Mouse (Mus musculus) embryonic facial prominence, embryonic 15.5 days (tissue): ENCODE results near the gene Mrpl12. TPM values are rescaled to one million over a fixed set of nuclear protein-coding genes. Genes with fewer than 3 reads are reported as not detected.

Source experiments
- ATAC-seq: fragments of 200-750 bp; cut with Nextera tagmentation; 2 replicates; pipeline ENCODE4 v1.8.0; 2017; ENCODE audit warnings: low read depth, moderate TSS enrichment; ENCODE audit not compliant: insufficient number of reproducible peaks, low FRiP score, low TSS enrichment
- H3K27ac ChIP-seq: fragments of 300-500 bp; sonication (generic); replicated peaks from 2 replicates; pipeline ENCODE4 v1.5.1; 2015; ENCODE audit warnings: mild to moderate bottlenecking, inconsistent platforms
- H3K27me3 ChIP-seq: fragments of 300-500 bp; sonication (generic); 2 replicates; pipeline ENCODE4 v1.6.1; 2015; ENCODE audit warnings: inconsistent platforms
- H3K36me3 ChIP-seq: fragments of 300-500 bp; sonication (generic); 2 replicates; pipeline ENCODE4 v1.6.1; 2015; ENCODE audit warnings: mild to moderate bottlenecking, inconsistent platforms
- H3K4me1 ChIP-seq: fragments of 300-500 bp; sonication (generic); 2 replicates; pipeline ENCODE4 v1.6.1; 2015; ENCODE audit warnings: inconsistent platforms
- H3K4me2 ChIP-seq: fragments of 300-500 bp; sonication (generic); replicated peaks from 2 replicates; pipeline ENCODE4 v1.6.1; 2015; ENCODE audit warnings: mild to moderate bottlenecking, inconsistent platforms
- H3K4me3 ChIP-seq: fragments of 300-500 bp; sonication (generic); replicated peaks from 2 replicates; pipeline ENCODE4 v1.5.1; 2015; ENCODE audit warnings: mild to moderate bottlenecking, inconsistent platforms
- H3K9ac ChIP-seq: fragments of 300-500 bp; sonication (generic); 2 replicates; pipeline ENCODE4 v1.6.1; 2015; ENCODE audit warnings: inconsistent platforms
- H3K9me3 ChIP-seq: fragments of 300-500 bp; sonication (generic); replicated peaks from 2 replicates; pipeline ENCODE4 v1.6.1; 2016; ENCODE audit warnings: inconsistent platforms
- WGBS: fragments of 180-500 bp; shearing (Covaris S2); methylation state at CpG from one replicate; pipeline ENCODE4 v1.1.7; 2015; 5-methylcytosine and 5-hydroxymethylcytosine counted together
- polyA plus RNA-seq: library from polyadenylated mRNA; unstranded; fragments of >200 nt; fragmentation: Nextera tagmentation; extraction: Ambion mirVana; gene quantifications from 2 replicates; pipeline ENCODE4 v1.2.1, GENCODE M21; 2015

Mrpl12 gene
- polyA plus RNA-seq, 1 experiment from 2014 or later, result 118 TPM

- H3K9ac ChIP-seq, result 0 out of 2 replicates have a peak overlapping the region, but pooled peaks have one; percentile 69
- H3K27ac ChIP-seq, result peak overlapping the region; percentile 88; the same call in 1 of the 2 replicates
- H3K36me3 ChIP-seq, result peaks cover 70% of the 10 kb centered on the region
- ATAC-seq, result no peak
- peak overlapping the region; percentile 83 for H3K4me2 ChIP-seq
- H3K4me3 ChIP-seq, result peak overlapping the region; percentile 99
- no peaks in the 10 kb centered on the region for H3K27me3 ChIP-seq
- WGBS, result 85% methylated on average over 7 of the region's 7 CpGs
- H3K4me1 ChIP-seq, result peaks cover 22% of the 10 kb centered on the region
- H3K9me3 ChIP-seq, result no peaks in the 10 kb centered on the region
Observed at GRCm38 (mm10) chr11:120483448-120483934, 922 bp upstream of the Mrpl12 start.

- Histone ChIP-seq H3K4me1 (peaks cover 28% of the 10 kb centered on the region), H3K27me3 (no peaks in the 10 kb centered on the region), H3K9ac (peak overlapping the region; percentile 91), H3K9me3 (no peaks in the 10 kb centered on the region), H3K36me3 (peaks cover 60% of the 10 kb centered on the region), H3K4me2 (peak overlapping the region; percentile 83), H3K4me3 (peak overlapping the region; percentile 99), H3K27ac (peak overlapping the region; percentile 88)
- no peak for ATAC-seq
- 5% methylated on average over 10 of the region's 10 CpGs for WGBS
Observed at GRCm38 (mm10) chr11:120485251-120485650, 838 bp downstream of the Mrpl12 start.

GRCm38 (mm10) chr11:120488516-120488915, 4.1 kb downstream of the Mrpl12 start:
- peaks cover 50% of the 10 kb centered on the region for H3K4me1 ChIP-seq
- WGBS, result 72% methylated on average over 4 of the region's 4 CpGs
- H3K4me3 ChIP-seq, result no peak overlapping the region
- no peak overlapping the region for H3K4me2 ChIP-seq
- no peak overlapping the region for H3K27ac ChIP-seq
- no peaks in the 10 kb centered on the region for H3K9me3 ChIP-seq
- H3K36me3 ChIP-seq, result peaks cover 29% of the 10 kb centered on the region
- H3K9ac ChIP-seq, result no peak overlapping the region
- ATAC-seq, result no peak
- no peaks in the 10 kb centered on the region for H3K27me3 ChIP-seq

- Histone ChIP-seq H3K9ac (no peak overlapping the region), H3K36me3 (peaks cover 26% of the 10 kb centered on the region), H3K4me1 (peaks cover 48% of the 10 kb centered on the region), H3K27me3 (no peaks in the 10 kb centered on the region), H3K4me2 (no peak overlapping the region), H3K4me3 (no peak overlapping the region), H3K27ac (peak overlapping the region; percentile 8; the same call in 1 of the 2 replicates), H3K9me3 (no peaks in the 10 kb centered on the region)
- 0 out of 2 replicates have a peak, but pooled peaks have one; percentile 4 for ATAC-seq
- WGBS, result 59% methylated on average over 4 of the region's 4 CpGs
Observed at GRCm38 (mm10) chr11:120489054-120489761, 4.8 kb downstream of the Mrpl12 start.

- no peak for ATAC-seq
- H3K27ac ChIP-seq, result peak overlapping the region; percentile 85
- H3K9ac ChIP-seq, result no peak overlapping the region
- peak overlapping the region; percentile 96 for H3K4me2 ChIP-seq
- no peaks in the 10 kb centered on the region for H3K9me3 ChIP-seq
- H3K27me3 ChIP-seq, result no peaks in the 10 kb centered on the region
- no peak overlapping the region; the same call in 1 of the 2 replicates for H3K4me3 ChIP-seq
- H3K4me1 ChIP-seq, result peaks cover 44% of the 10 kb centered on the region
- H3K36me3 ChIP-seq, result peaks cover 34% of the 10 kb centered on the region
- 36% methylated on average over 4 of the region's 4 CpGs for WGBS
Observed at GRCm38 (mm10) chr11:120490291-120491046, 6.1 kb downstream of the Mrpl12 start.

- Histone ChIP-seq H3K4me2 (peak within 1 kb of the TSS; percentile 96), H3K36me3 (peaks cover 44% of the 10 kb centered on the region), H3K4me3 (peak within 1 kb of the TSS; percentile 95), H3K27ac (peak within 1 kb of the TSS; percentile 85), H3K27me3 (no peaks in the 10 kb centered on the region), H3K4me1 (peaks cover 37% of the 10 kb centered on the region), H3K9ac (peak within 1 kb of the TSS; percentile 80), H3K9me3 (no peaks in the 10 kb centered on the region)
- under 1% methylated on average over 35 of the region's 35 CpGs for WGBS
- peak; percentile 86 for ATAC-seq
Observed at GRCm38 (mm10) chr11:120491317-120492023, 7.1 kb downstream of the Mrpl12 start, which contains the start of gene Slc25a10. Slc25a10 (plus strand) TSS chr11:120491840.

GRCm38 (mm10) chr11:120492024-120492877, 7.8 kb downstream of the Mrpl12 start:
- WGBS, result under 1% methylated on average over 48 of the region's 48 CpGs
- Histone ChIP-seq H3K27ac (peak overlapping the region; percentile 85), H3K4me3 (peak overlapping the region; percentile 95), H3K36me3 (peaks cover 44% of the 10 kb centered on the region), H3K4me2 (peak overlapping the region; percentile 96), H3K9ac (peak overlapping the region; percentile 80), H3K9me3 (no peaks in the 10 kb centered on the region), H3K4me1 (peaks cover 34% of the 10 kb centered on the region), H3K27me3 (no peaks in the 10 kb centered on the region)
- peak; percentile 54 for ATAC-seq

- H3K27me3 ChIP-seq, result no peaks in the 10 kb centered on the region
- H3K4me2 ChIP-seq, result peak overlapping the region; percentile 96
- peaks cover 34% of the 10 kb centered on the region for H3K4me1 ChIP-seq
- ATAC-seq, result no peak
- no peaks in the 10 kb centered on the region for H3K9me3 ChIP-seq
- peak overlapping the region; percentile 85 for H3K27ac ChIP-seq
- peaks cover 44% of the 10 kb centered on the region for H3K36me3 ChIP-seq
- peak overlapping the region; percentile 95 for H3K4me3 ChIP-seq
- 20% methylated on average over 3 of the region's 3 CpGs for WGBS
- H3K9ac ChIP-seq, result peak overlapping the region; percentile 80
Observed at GRCm38 (mm10) chr11:120492878-120493203, 8.4 kb downstream of the Mrpl12 start.

- Histone ChIP-seq H3K9me3 (no peaks in the 10 kb centered on the region), H3K4me2 (peak overlapping the region; percentile 96), H3K9ac (0 out of 2 replicates have a peak overlapping the region, but pooled peaks have one; percentile 80), H3K4me1 (peaks cover 34% of the 10 kb centered on the region), H3K27me3 (no peaks in the 10 kb centered on the region), H3K36me3 (peaks cover 44% of the 10 kb centered on the region), H3K4me3 (peak overlapping the region; percentile 95), H3K27ac (peak overlapping the region; percentile 85; the same call in 1 of the 2 replicates)
- 41% methylated on average over 3 of the region's 3 CpGs for WGBS
- ATAC-seq, result no peak
Observed at GRCm38 (mm10) chr11:120493351-120493750, 8.9 kb downstream of the Mrpl12 start.

- WGBS, result 73% methylated on average over 3 of the region's 3 CpGs
- H3K9ac ChIP-seq, result no peak overlapping the region
- no peaks in the 10 kb centered on the region for H3K27me3 ChIP-seq
- no peaks in the 10 kb centered on the region for H3K9me3 ChIP-seq
- no peak overlapping the region for H3K4me2 ChIP-seq
- H3K4me3 ChIP-seq, result no peak overlapping the region
- no peak for ATAC-seq
- H3K4me1 ChIP-seq, result peaks cover 34% of the 10 kb centered on the region
- H3K27ac ChIP-seq, result no peak overlapping the region
- H3K36me3 ChIP-seq, result peaks cover 41% of the 10 kb centered on the region
Observed at GRCm38 (mm10) chr11:120493911-120494310, 9.5 kb downstream of the Mrpl12 start.
